Mouse (Mus musculus) midbrain, embryonic 13.5 days (tissue): ENCODE data around the gene Ankrd24. TPM values are rescaled to one million over a fixed set of nuclear protein-coding genes. Genes with fewer than 3 reads are reported as not detected.
"Not testable (repeated sequence)": the region's sequence is repeated elsewhere in the genome, so short reads cannot be mapped to it uniquely, and the experiment has no call there.

Experiments
- ATAC-seq: fragments of 200-750 bp; cut with Nextera tagmentation; 2 replicates; pipeline ENCODE4 v1.8.0; 2017; ENCODE audit warnings: mild to moderate bottlenecking, moderate TSS enrichment, moderate library complexity
- H3K27ac ChIP-seq: fragments of 300-500 bp; sonication (generic); 2 replicates; pipeline ENCODE4 v1.5.1; 2015; ENCODE audit warnings: inconsistent platforms, mild to moderate bottlenecking, moderate library complexity
- H3K27me3 ChIP-seq: fragments of 300-500 bp; sonication (generic); 2 replicates; pipeline ENCODE4 v1.6.1; 2015; ENCODE audit warnings: mild to moderate bottlenecking, inconsistent platforms
- H3K36me3 ChIP-seq: fragments of 300-500 bp; sonication (generic); 2 replicates; pipeline ENCODE4 v1.6.1; 2015; ENCODE audit warnings: mild to moderate bottlenecking, inconsistent platforms
- H3K4me1 ChIP-seq: fragments of 300-500 bp; sonication (generic); replicated peaks from 2 replicates; pipeline ENCODE4 v1.6.1; 2015; ENCODE audit warnings: inconsistent platforms
- H3K4me2 ChIP-seq: fragments of 300-500 bp; sonication (generic); replicated peaks from 2 replicates; pipeline ENCODE4 v1.6.1; 2015; ENCODE audit warnings: moderate library complexity, mild to moderate bottlenecking, inconsistent platforms
- H3K4me3 ChIP-seq: fragments of 300-500 bp; sonication (generic); replicated peaks from 2 replicates; pipeline ENCODE4 v1.5.1; 2015; ENCODE audit warnings: mild to moderate bottlenecking, inconsistent platforms
- H3K9ac ChIP-seq: fragments of 300-500 bp; sonication (generic); replicated peaks from 2 replicates; pipeline ENCODE4 v1.6.1; 2015; ENCODE audit warnings: mild to moderate bottlenecking, inconsistent platforms
- H3K9me3 ChIP-seq: fragments of 300-500 bp; sonication (generic); 2 replicates; pipeline ENCODE4 v1.6.1; 2016; ENCODE audit warnings: mild to moderate bottlenecking, inconsistent platforms
- WGBS: fragments of 180-500 bp; shearing (Covaris S2); methylation state at CpG from one replicate; pipeline ENCODE4 v1.1.7; 2015; 5-methylcytosine and 5-hydroxymethylcytosine counted together
- polyA plus RNA-seq: library from polyadenylated mRNA; unstranded; fragments of >200 nt; fragmentation: Nextera tagmentation; extraction: Ambion mirVana; gene quantifications from 2 replicates; pipeline ENCODE4 v1.2.1, GENCODE M21; 2015

Gene Ankrd24
- polyA plus RNA-seq, 1 experiment from 2014 or later, result 9.3 TPM

DNA sequence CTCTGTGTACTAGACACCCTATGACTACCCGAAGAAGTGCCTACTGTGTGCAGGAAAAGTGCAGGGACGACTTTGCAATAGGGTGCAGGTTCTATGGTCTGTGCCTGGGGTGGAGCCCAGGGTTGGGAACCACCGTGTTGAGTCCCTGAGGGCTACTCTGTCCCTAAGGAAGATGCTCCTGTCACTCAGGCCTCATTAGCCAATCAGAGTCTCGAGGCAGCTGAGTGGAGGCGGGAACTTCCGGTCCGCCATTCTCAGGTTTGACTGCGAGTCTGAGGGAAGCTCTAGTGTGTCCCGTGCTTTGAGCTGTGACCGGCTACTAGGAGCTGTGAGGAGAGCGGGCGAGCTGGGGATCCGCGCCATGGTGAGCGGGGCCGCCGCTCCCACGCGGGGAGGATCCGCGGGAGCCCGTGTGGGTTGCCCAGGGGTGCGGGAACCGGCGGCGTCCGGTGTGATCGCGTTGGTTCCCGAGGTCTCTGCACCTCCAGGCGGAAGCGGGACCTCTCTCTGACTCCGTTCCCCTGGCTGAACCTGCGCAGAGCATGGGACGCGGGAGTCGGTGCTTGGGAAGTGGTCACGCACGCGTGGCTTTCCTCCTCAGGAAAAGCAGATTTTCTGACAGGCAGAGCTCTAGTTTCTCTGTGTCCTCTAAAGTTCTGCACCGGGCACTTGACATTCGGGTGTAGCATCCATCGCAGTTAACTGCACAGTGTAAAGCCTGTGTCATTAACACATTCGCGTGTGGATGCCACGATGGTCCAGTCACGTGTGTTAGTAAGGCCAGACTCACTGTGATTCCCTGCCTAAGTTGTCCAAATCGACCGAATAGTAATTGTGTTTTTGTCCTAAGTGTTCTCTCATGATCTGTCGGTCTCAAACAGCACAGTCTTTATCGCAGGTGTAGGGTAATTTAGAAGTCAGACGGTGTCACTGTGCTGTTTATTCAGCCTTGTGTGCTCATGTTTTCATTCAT is 20.7 kb downstream of the Ankrd24 start, which contains the start of gene Gm10778:
TSS of gene Gm10778 (plus strand) at position 257 of the 973 bp plus-strand sequence.
- peak; percentile 96 for ATAC-seq
- 3% methylated on average over 34 of the region's 52 CpGs for WGBS
- not testable (repeated sequence) for H3K4me1 ChIP-seq, H3K27me3 ChIP-seq
- Histone ChIP-seq H3K27ac (peak within 1 kb of the TSS; percentile 86), H3K36me3 (peaks cover 30% of the 10 kb centered on the region), H3K9ac (peak within 1 kb of the TSS; percentile 67), H3K9me3 (peaks cover 15% of the 10 kb centered on the region), H3K4me3 (peak within 1 kb of the TSS; percentile 51), H3K4me2 (peak within 1 kb of the TSS; percentile 66)

DNA sequence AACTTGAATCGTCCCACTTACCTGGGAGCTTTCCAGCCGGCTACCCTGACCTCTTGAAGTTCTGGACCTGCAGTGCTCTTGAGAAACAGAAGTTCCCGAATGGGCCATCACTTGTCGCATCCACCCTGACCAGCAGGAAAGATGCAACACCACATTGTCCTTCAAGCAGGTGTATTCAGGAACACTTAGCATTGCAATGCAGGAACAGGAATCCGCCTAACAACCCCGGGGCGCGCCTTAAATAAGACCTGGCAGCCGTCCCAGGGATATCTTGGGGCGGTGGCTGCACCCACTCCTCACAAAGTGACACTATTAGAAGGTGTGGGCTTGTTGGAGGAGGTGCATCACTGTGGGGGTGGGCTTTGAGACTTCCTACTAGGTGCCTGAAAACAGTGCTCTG is 26.8 kb downstream of the Ankrd24 start:
- no peaks in the 10 kb centered on the region for H3K27me3 ChIP-seq
- H3K4me1 ChIP-seq, result peaks cover 1% of the 10 kb centered on the region
- H3K36me3 ChIP-seq, result peaks cover 69% of the 10 kb centered on the region
- H3K4me2 ChIP-seq, result no peak overlapping the region
- H3K9me3 ChIP-seq, result peaks cover 58% of the 10 kb centered on the region
- H3K4me3 ChIP-seq, result no peak overlapping the region
- no peak overlapping the region for H3K9ac ChIP-seq
- H3K27ac ChIP-seq, result no peak overlapping the region
- WGBS, result 97% methylated on average over 10 of the region's 10 CpGs
- no peak for ATAC-seq

DNA sequence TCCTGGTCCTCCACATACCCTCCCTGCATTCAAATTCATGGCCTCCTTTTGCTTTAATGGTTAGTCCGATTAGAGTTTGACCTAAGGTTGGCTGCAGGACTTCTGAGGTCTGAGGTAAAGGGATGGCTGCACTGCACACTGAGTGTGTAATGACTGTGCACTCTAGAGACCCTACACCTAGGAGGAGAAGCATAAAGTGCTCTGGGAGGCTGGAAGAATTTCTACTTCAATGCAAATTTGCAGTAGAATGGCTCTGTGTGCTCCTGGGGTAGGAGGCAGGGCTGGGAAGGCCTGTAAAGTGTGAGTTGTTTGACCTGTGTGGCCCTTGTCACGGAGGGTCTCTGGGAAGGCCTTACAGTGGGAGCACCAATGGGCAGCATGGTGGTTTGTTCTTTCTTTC is 27.8 kb downstream of the Ankrd24 start:
- H3K27me3 ChIP-seq, result no peaks in the 10 kb centered on the region
- WGBS, result 93% methylated on average over 2 of the region's 2 CpGs
- H3K4me1 ChIP-seq, result no peaks in the 10 kb centered on the region
- H3K4me3 ChIP-seq, result no peak overlapping the region
- no peak for ATAC-seq
- no peak overlapping the region for H3K9ac ChIP-seq
- peaks cover 60% of the 10 kb centered on the region for H3K9me3 ChIP-seq
- no peak overlapping the region for H3K27ac ChIP-seq
- H3K4me2 ChIP-seq, result no peak overlapping the region
- H3K36me3 ChIP-seq, result peaks cover 61% of the 10 kb centered on the region

DNA sequence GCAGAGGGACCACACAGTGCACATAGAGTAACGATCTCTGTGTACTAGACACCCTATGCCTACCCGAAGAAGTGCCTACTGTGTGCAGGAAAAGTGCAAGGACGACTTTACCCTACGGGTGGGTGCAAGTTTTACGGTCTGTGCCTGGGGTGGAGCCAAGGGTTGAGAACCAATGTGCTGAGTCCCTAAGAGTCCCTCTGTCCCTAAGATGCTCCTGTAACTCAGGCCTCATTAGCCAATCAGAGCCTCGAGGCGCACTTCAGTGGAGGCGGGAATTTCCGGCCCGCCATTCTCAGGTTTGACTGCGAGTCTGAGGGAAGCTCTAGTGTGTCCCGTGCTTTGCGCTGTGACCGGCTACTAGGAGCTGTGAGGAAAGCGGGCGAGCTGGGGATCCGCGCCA is 58.8 kb downstream of the Ankrd24 start:
- not testable (repeated sequence) for H3K4me3 ChIP-seq, H3K9me3 ChIP-seq, H3K4me2 ChIP-seq, H3K9ac ChIP-seq, ATAC-seq, H3K27me3 ChIP-seq, H3K36me3 ChIP-seq, H3K27ac ChIP-seq, H3K4me1 ChIP-seq
- no CpG with 5 or more reads among the region's 18 CpGs for WGBS

Other genes with a start within 250 kb of the Ankrd24 start
- gene Dohh, start 244.1 kb upstream of the Ankrd24 start, polyA plus RNA-seq, result 73.5 TPM in 2 replicates
- 6.9 and 7.2 TPM in 2 replicates for gene Gm48551, start 244.1 kb upstream of the Ankrd24 start, polyA plus RNA-seq
- gene Gm48552, start 239.5 kb upstream of the Ankrd24 start, polyA plus RNA-seq, result 1.2 and 2.1 TPM in 2 replicates
- gene Smim24, start 235.5 kb upstream of the Ankrd24 start, polyA plus RNA-seq, result 1.4 and 1.9 TPM in 2 replicates
- gene Nfic, start 172.9 kb upstream of the Ankrd24 start, polyA plus RNA-seq, result 13.1 and 15.2 TPM in 2 replicates
- 75.5 and 79.4 TPM in 2 replicates for gene Celf5, start 145.8 kb upstream of the Ankrd24 start, polyA plus RNA-seq
- 57.1 and 58.2 TPM in 2 replicates for gene Ncln, start 132.1 kb upstream of the Ankrd24 start, polyA plus RNA-seq
- 0.64 and 0.77 TPM in 2 replicates for gene S1pr4, start 128.4 kb upstream of the Ankrd24 start, polyA plus RNA-seq
- gene Gna15, start 104.3 kb upstream of the Ankrd24 start, polyA plus RNA-seq, result 0.94 and 1.0 TPM in 2 replicates
- gene Gna11, start 83.3 kb upstream of the Ankrd24 start, polyA plus RNA-seq, result 74.5 and 77.1 TPM in 2 replicates
- 451 and 572 TPM in 2 replicates for gene Aes, start 69.1 kb upstream of the Ankrd24 start, polyA plus RNA-seq
- gene Tle2, start 54.0 kb upstream of the Ankrd24 start, polyA plus RNA-seq, result 23.6 and 26.2 TPM in 2 replicates
- 2.8 and 4.4 TPM in 2 replicates for gene Tle6, start 27.5 kb upstream of the Ankrd24 start, polyA plus RNA-seq
- gene BC025920, start 22.3 kb upstream of the Ankrd24 start, polyA plus RNA-seq, result 2.9 and 3.0 TPM in 2 replicates
- gene Sirt6, start 743 bp upstream of the Ankrd24 start, polyA plus RNA-seq, result 64.7 and 67.4 TPM in 2 replicates
- gene Gm10778, start 20.5 kb downstream of the Ankrd24 start, polyA plus RNA-seq, result 6.7 and 6.9 TPM in 2 replicates
- 22.7 TPM in 2 replicates for gene Zfp433, start 76.3 kb downstream of the Ankrd24 start, polyA plus RNA-seq
- gene Gm3055, start 142.6 kb downstream of the Ankrd24 start, polyA plus RNA-seq, result 16.4 and 19.3 TPM in 2 replicates
- 3.1 and 3.2 TPM in 2 replicates for gene Gm4767, start 183.6 kb downstream of the Ankrd24 start, polyA plus RNA-seq
- 11.6 and 14.8 TPM in 2 replicates for gene Gm32687, start 235.4 kb downstream of the Ankrd24 start, polyA plus RNA-seq